Mouse (Mus musculus) Patski (cell line): ENCODE measurements around the gene Pik3cd. TPM values are rescaled to one million over a fixed set of nuclear protein-coding genes. Genes with fewer than 3 reads are reported as not detected.

Experiments
- ATAC-seq: fragments of 100-300 bp; one replicate; pipeline ENCODE4 v1.8.0; 2021
- CTCF ChIA-PET: fragments of 350-600 bp; sonication (Branson Sonifier 250); formaldehyde crosslinking; loops from one replicate; lab custom pipeline; 2022; ENCODE audit warnings: inconsistent platforms; lab: Charles Lee
- POLR2A ChIA-PET: fragments of 350-600 bp; sonication (Branson Sonifier 250); formaldehyde crosslinking; loops from one replicate; lab custom pipeline; 2022; ENCODE audit warnings: antibody characterized with exemption, inconsistent platforms; lab: Charles Lee
- DNase-seq: peaks from one replicate; pipeline ENCODE4 v3.0.0-alpha.2; 2011; ENCODE audit warnings: low read depth, low spot score
- H3K27me3 ChIP-seq: fragments of 371-371 bp; one replicate; pipeline ENCODE4 v1.5.1; 2021
- CTCF ChIP-seq: fragments of 100-300 bp; IDR thresholded peaks from one replicate; pipeline ENCODE4 v1.5.1; 2021
- in situ Hi-C: fragments of 300-500 bp; cut with MboI; formaldehyde crosslinking; loops from 3 replicates; pipeline ENCODE4 v1.11.1; 2018; ENCODE audit warnings: low pct_unique_long_range_greater_than_20kb, mixed read lengths
- polyA plus RNA-seq: library from polyadenylated mRNA; unstranded; gene quantifications from one replicate; pipeline ENCODE4 v1.2.3, GENCODE M21; 2021

Gene Pik3cd
- polyA plus RNA-seq, 1 experiment from 2014 or later = 0.51 TPM

GRCm38 (mm10) chr4:149672747-149673146 is 29.6 kb downstream of the Pik3cd start:
- CTCF ChIA-PET = interaction anchor here (2.2 kb wide), 1 partner anchor 10 kb away, joined by 6 read pairs; no protein-coding TSS in a partner anchor
- TF ChIP-seq CTCF = no peak

GRCm38 (mm10) chr4:149671175-149671574 is 31.2 kb downstream of the Pik3cd start:
- CTCF ChIA-PET = no interaction called here
- no peak for TF ChIP-seq CTCF
- no peaks in the 10 kb centered on the region for H3K27me3 ChIP-seq
- POLR2A ChIA-PET = no interaction called here
- DNase-seq = no peak
- ATAC-seq = no peak
- in situ Hi-C loops = no loop called here

More at GRCm38 (mm10) chr4:149672747-149673146, 29.6 kb downstream of the Pik3cd start:
- in situ Hi-C loops = no loop called here
- POLR2A ChIA-PET = no interaction called here
- ATAC-seq = no peak
- no peak for DNase-seq
- H3K27me3 ChIP-seq = no peaks in the 10 kb centered on the region

- TF ChIP-seq CTCF = no peak
- H3K27me3 ChIP-seq = no peaks in the 10 kb centered on the region
- CTCF ChIA-PET = no interaction called here
- DNase-seq (no peak), ATAC-seq (no peak)
- POLR2A ChIA-PET = no interaction called here
- in situ Hi-C loops = no loop called here
Measured at GRCm38 (mm10) chr4:149665692-149666090, 36.7 kb downstream of the Pik3cd start.

GRCm38 (mm10) chr4:149665016-149665691 is 37.2 kb downstream of the Pik3cd start:
- in situ Hi-C loops = no loop called here
- TF ChIP-seq CTCF = no peak
- H3K27me3 ChIP-seq = no peaks in the 10 kb centered on the region
- ChIA-PET CTCF (no interaction called here), POLR2A (no interaction called here)
- DNase-seq (no peak), ATAC-seq (no peak)

GRCm38 (mm10) chr4:149663849-149664503 is 38.4 kb downstream of the Pik3cd start:
- ATAC-seq (no peak), DNase-seq (no peak)
- ChIA-PET CTCF (interaction anchor here (1.5 kb wide), 1 partner anchor 115 kb away, joined by 3 read pairs; no protein-coding TSS in a partner anchor), POLR2A (no interaction called here)
- TF ChIP-seq CTCF = no peak
- in situ Hi-C loops = no loop called here
- no peaks in the 10 kb centered on the region for H3K27me3 ChIP-seq

GRCm38 (mm10) chr4:149661967-149662589 is 40.3 kb downstream of the Pik3cd start:
- no peak for TF ChIP-seq CTCF
- ChIA-PET CTCF (no interaction called here), POLR2A (no interaction called here)
- ATAC-seq = no peak
- no peaks in the 10 kb centered on the region for H3K27me3 ChIP-seq
- in situ Hi-C loops = no loop called here
- no peak for DNase-seq

GRCm38 (mm10) chr4:149660598-149660997 is 41.8 kb downstream of the Pik3cd start:
- H3K27me3 ChIP-seq = no peaks in the 10 kb centered on the region
- POLR2A ChIA-PET = no interaction called here
- no peak for DNase-seq
- ATAC-seq = no peak
- CTCF ChIA-PET = no interaction called here
- in situ Hi-C loops = no loop called here
- TF ChIP-seq CTCF = no peak

- no peak for ATAC-seq
- ChIA-PET CTCF (interaction anchor here (1.0 kb wide), 1 partner anchor 53 kb away, joined by 3 read pairs; no protein-coding TSS in a partner anchor), POLR2A (no interaction called here)
- TF ChIP-seq CTCF = no peak
- no peak for DNase-seq
- in situ Hi-C loops = no loop called here
- no peaks in the 10 kb centered on the region for H3K27me3 ChIP-seq
Measured at GRCm38 (mm10) chr4:149659495-149660116, 42.8 kb downstream of the Pik3cd start.

- no peak for DNase-seq
- CTCF ChIA-PET = no interaction called here
- H3K27me3 ChIP-seq = no peaks in the 10 kb centered on the region
- POLR2A ChIA-PET = no interaction called here
- TF ChIP-seq CTCF = no peak
- in situ Hi-C loops = no loop called here
- no peak for ATAC-seq
Measured at GRCm38 (mm10) chr4:149657858-149658416, 44.4 kb downstream of the Pik3cd start.

- ATAC-seq = no peak
- no peak for DNase-seq
- TF ChIP-seq CTCF = no peak
- ChIA-PET CTCF (interaction anchor here (0.6 to 1.4 kb wide), 5 partner anchors 10 to 104 kb away, joined by 3 to 4 read pairs (median 4); no protein-coding TSS in a partner anchor), POLR2A (no interaction called here)
- in situ Hi-C loops = loop anchor here (5.0 kb wide), 1 partner anchor 58 kb away; no protein-coding TSS in a partner anchor
- no peaks in the 10 kb centered on the region for H3K27me3 ChIP-seq
Measured at GRCm38 (mm10) chr4:149654232-149654631, 48.1 kb downstream of the Pik3cd start.
